Mouse (Mus musculus) cortical plate, adult 2 months (tissue): ENCODE measurements around the gene Uqcc2. TPM values are rescaled to one million over a fixed set of nuclear protein-coding genes. Genes with fewer than 3 reads are reported as not detected.

Source experiments
- H3K27ac ChIP-seq: fragments of 200-500 bp; 2 replicates; pipeline ENCODE4 v1.5.1; 2012; ENCODE audit warnings: low read length, control low read depth, inconsistent platforms; ENCODE audit not compliant: insufficient read depth
- H3K4me1 ChIP-seq: fragments of 200-500 bp; 2 replicates; pipeline ENCODE4 v1.6.1; 2011; ENCODE audit warnings: low read length; ENCODE audit not compliant: control insufficient read depth, insufficient read depth
- H3K4me3 ChIP-seq: fragments of 200-500 bp; 2 replicates; pipeline ENCODE4 v1.5.1; 2011; ENCODE audit warnings: mild to moderate bottlenecking, low read length, control low read depth; ENCODE audit not compliant: insufficient read depth
- CTCF ChIP-seq: fragments of 200-500 bp; IDR thresholded peaks from 2 replicates; pipeline ENCODE4 v1.5.1; 2011; ENCODE audit warnings: mild to moderate bottlenecking, control low read depth, low read length; ENCODE audit not compliant: insufficient read depth; ENCODE audit errors: extremely low read depth
- POLR2A ChIP-seq: fragments of 200-500 bp; IDR thresholded peaks from 2 replicates; pipeline ENCODE4 v1.6.1; 2011; ENCODE audit warnings: mild to moderate bottlenecking, low read length, control low read depth; ENCODE audit not compliant: insufficient read depth; ENCODE audit errors: extremely low read depth
- polyA plus RNA-seq: library from polyadenylated mRNA; depleted of rRNA; stranded (reverse); fragments of >200 nt; gene quantifications from 2 replicates; pipeline ENCODE4 v1.2.3, GENCODE M21; 2012

The Uqcc2 gene
- polyA plus RNA-seq, 1 experiment, result 459 TPM

GRCm38 (mm10) chr17:27172459-27172858 lies 38.7 kb upstream of the Uqcc2 start:
- no peak overlapping the region for H3K4me3 ChIP-seq
- H3K27ac ChIP-seq, result no peak overlapping the region
- no peak for TF ChIP-seq CTCF
- TF ChIP-seq POLR2A, result no peak
- no peaks in the 10 kb centered on the region for H3K4me1 ChIP-seq

GRCm38 (mm10) chr17:27171121-27171520 lies 37.4 kb upstream of the Uqcc2 start:
- H3K4me3 ChIP-seq, result no peak overlapping the region
- no peaks in the 10 kb centered on the region for H3K4me1 ChIP-seq
- no peak overlapping the region for H3K27ac ChIP-seq
- TF ChIP-seq POLR2A, result no peak

- H3K4me1 ChIP-seq, result no peaks in the 10 kb centered on the region
- TF ChIP-seq POLR2A, result no peak
- TF ChIP-seq CTCF, result no peak
- H3K27ac ChIP-seq, result no peak overlapping the region
- H3K4me3 ChIP-seq, result no peak overlapping the region
Measured at GRCm38 (mm10) chr17:27169952-27170695, 36.4 kb upstream of the Uqcc2 start.

GRCm38 (mm10) chr17:27168569-27168968 lies 34.9 kb upstream of the Uqcc2 start:
- TF ChIP-seq POLR2A (no peak), CTCF (no peak)
- no peak overlapping the region for H3K27ac ChIP-seq
- no peak overlapping the region for H3K4me3 ChIP-seq
- H3K4me1 ChIP-seq, result no peaks in the 10 kb centered on the region

- no peaks in the 10 kb centered on the region for H3K4me1 ChIP-seq
- H3K4me3 ChIP-seq, result no peak within 1 kb of the TSS
- H3K27ac ChIP-seq, result no peak within 1 kb of the TSS
- TF ChIP-seq CTCF (no peak), POLR2A (no peak)
Measured at GRCm38 (mm10) chr17:27167545-27167944, 33.8 kb upstream of the Uqcc2 start, which contains the start of gene Ip6k3. TSS of gene Ip6k3 (minus strand) at chr17:27167795.

GRCm38 (mm10) chr17:27166901-27167300 lies 33.2 kb upstream of the Uqcc2 start:
- Histone ChIP-seq H3K4me1 (no peaks in the 10 kb centered on the region), H3K4me3 (no peak overlapping the region), H3K27ac (no peak overlapping the region)
- TF ChIP-seq POLR2A (no peak), CTCF (no peak)

- TF ChIP-seq CTCF, result peak; percentile 65
- TF ChIP-seq POLR2A, result no peak
- H3K27ac ChIP-seq, result no peak overlapping the region
- no peaks in the 10 kb centered on the region for H3K4me1 ChIP-seq
- no peak overlapping the region for H3K4me3 ChIP-seq
Measured at GRCm38 (mm10) chr17:27165054-27165773, 31.5 kb upstream of the Uqcc2 start.

GRCm38 (mm10) chr17:27160905-27161304 lies 27.2 kb upstream of the Uqcc2 start:
- TF ChIP-seq CTCF (no peak), POLR2A (no peak)
- Histone ChIP-seq H3K27ac (no peak overlapping the region), H3K4me1 (no peaks in the 10 kb centered on the region), H3K4me3 (no peak overlapping the region)

- no peak for TF ChIP-seq POLR2A
- TF ChIP-seq CTCF, result no peak
- no peaks in the 10 kb centered on the region for H3K4me1 ChIP-seq
- H3K4me3 ChIP-seq, result no peak overlapping the region
- H3K27ac ChIP-seq, result no peak overlapping the region
Measured at GRCm38 (mm10) chr17:27159169-27159568, 25.5 kb upstream of the Uqcc2 start.

- TF ChIP-seq POLR2A, result no peak
- no peak for TF ChIP-seq CTCF
Measured at GRCm38 (mm10) chr17:27158439-27158838, 24.7 kb upstream of the Uqcc2 start.

More at GRCm38 (mm10) chr17:27158439-27158838, 24.7 kb upstream of the Uqcc2 start:
- Histone ChIP-seq H3K27ac (no peak overlapping the region), H3K4me3 (no peak overlapping the region), H3K4me1 (no peaks in the 10 kb centered on the region)
